Mouse (Mus musculus) lung, adult 2 months (tissue): Measurements from ENCODE around the gene Ercc6l2. TPM values are rescaled to one million over a fixed set of nuclear protein-coding genes. Genes with fewer than 3 reads are reported as not detected.

ENCODE experiments used
- DNase-seq: peaks from one replicate; pipeline ENCODE4 v3.0.0; 2022
- H3K4me1 ChIP-seq: fragments of 200-500 bp; 2 replicates; pipeline ENCODE4 v1.6.1; 2011; ENCODE audit warnings: low read length; ENCODE audit not compliant: control insufficient read depth, insufficient read depth
- H3K4me3 ChIP-seq: fragments of 200-500 bp; replicated peaks from 2 replicates; pipeline ENCODE3; 2011; ENCODE audit warnings: low read depth, mild to moderate bottlenecking, control low read depth, low read length; ENCODE audit errors: extremely low read depth
- CTCF ChIP-seq: fragments of 200-500 bp; IDR thresholded peaks from 2 replicates; pipeline ENCODE4 v1.5.1; 2011; ENCODE audit warnings: mild to moderate bottlenecking, low read length, control low read depth; ENCODE audit not compliant: insufficient read depth
- POLR2A ChIP-seq: fragments of 200-500 bp; IDR thresholded peaks from 2 replicates; pipeline ENCODE4 v1.6.1; 2011; ENCODE audit warnings: low read depth, mild to moderate bottlenecking, control low read depth, low read length, borderline replicate concordance; ENCODE audit errors: extremely low read depth
- WGBS: fragments of 180-500 bp; shearing (Covaris S2); methylation state at CpG from one replicate; pipeline ENCODE4 v1.1.7; 2018; 5-methylcytosine and 5-hydroxymethylcytosine counted together
- polyA plus RNA-seq: library from polyadenylated mRNA; depleted of rRNA; stranded (reverse); fragments of >200 nt; gene quantifications from 2 replicates; pipeline ENCODE4 v1.2.3, GENCODE M21; 2012

Gene Ercc6l2
- polyA plus RNA-seq, 1 experiment = 4.2 TPM

DNA sequence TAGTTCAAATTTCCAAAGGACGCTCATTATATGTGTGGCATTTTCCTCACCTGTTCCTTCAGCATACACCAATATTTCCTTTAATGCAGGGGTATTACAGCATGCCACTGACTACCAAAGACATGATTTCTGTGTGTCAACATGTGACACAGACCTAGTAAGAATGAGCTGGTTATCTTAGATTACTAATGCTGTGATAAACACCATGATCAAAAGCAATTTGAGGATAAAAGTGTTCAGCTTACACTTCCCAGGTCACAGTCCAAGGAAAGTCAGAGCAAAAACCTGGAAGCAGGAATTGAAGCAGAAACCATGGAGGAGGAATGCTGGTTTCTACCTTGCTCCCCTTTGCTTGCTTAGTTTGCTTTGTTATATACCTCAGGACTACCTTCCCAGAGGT is 13.8 kb upstream of the Ercc6l2 start:
- no peak for DNase-seq
- Histone ChIP-seq H3K4me3 (no peak overlapping the region), H3K4me1 (no peaks in the 10 kb centered on the region)
- TF ChIP-seq CTCF (no peak), POLR2A (no peak)
- 92% methylated on average over 1 of the region's 1 CpGs for WGBS

DNA sequence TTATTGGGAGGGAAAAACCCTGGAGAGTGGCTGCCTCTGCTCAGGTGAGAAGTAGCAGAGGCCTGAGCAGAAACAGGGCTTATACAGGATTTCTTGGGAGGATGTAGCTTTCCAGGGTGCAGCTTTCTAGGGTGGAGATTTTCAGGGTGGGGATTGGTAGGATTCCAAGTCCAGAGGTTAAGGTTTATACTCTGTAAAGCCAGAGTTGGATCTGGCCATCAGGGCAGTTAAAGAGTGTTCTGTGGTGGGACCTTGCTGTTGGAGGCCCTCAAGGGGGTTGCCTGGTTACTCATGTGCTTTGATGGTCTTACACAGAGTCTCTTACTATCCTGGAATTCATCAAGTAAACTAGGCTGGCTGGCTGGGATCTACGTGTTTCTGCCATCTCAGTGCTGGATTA is 7.8 kb upstream of the Ercc6l2 start:
- DNase-seq = no peak
- no peaks in the 10 kb centered on the region for H3K4me1 ChIP-seq
- TF ChIP-seq POLR2A = no peak
- no peak for TF ChIP-seq CTCF
- H3K4me3 ChIP-seq = no peak overlapping the region
- WGBS = 68% methylated on average over 1 of the region's 1 CpGs

DNA sequence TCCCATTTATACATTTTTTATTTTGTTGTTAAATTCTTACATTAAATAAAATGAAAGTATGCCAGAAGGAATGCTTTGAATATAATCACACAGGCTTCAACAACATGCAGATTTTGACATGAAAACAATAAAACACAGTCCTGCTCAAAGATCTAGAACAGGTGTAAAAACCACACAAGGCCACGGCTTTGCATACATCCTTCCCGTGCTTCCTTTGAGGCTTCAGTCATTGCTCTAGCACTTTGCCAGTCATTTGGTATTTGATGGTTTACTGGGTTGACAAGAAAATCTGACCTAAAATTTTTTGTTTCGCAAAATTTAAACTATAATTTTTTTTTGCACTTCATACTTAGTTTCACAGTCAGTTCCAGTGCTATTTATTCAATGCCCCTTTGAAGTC is 7.1 kb upstream of the Ercc6l2 start:
- WGBS = 77% methylated on average over 3 of the region's 3 CpGs
- Histone ChIP-seq H3K4me3 (no peak overlapping the region), H3K4me1 (no peaks in the 10 kb centered on the region)
- TF ChIP-seq POLR2A (no peak), CTCF (no peak)
- DNase-seq = no peak

DNA sequence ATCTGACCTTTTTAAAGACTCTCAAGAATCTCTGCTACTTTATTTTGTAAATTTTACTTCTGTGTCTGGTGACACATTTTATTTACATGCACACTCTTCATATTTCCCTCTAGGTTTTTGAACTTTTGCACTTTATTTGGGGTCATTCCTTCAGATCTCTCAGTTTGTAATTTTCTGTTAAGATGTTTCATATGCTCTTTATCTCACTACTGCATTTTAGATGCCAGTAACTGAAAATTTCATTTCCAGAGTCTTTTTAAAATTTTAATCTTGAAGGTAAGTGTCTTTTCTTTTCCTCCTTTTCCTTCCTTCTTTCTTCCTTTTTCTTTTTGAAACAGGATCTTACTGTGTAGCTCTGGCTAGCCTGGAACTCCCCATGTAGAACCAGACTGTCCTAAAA is 3.6 kb upstream of the Ercc6l2 start:
- DNase-seq = no peak
- H3K4me1 ChIP-seq = peaks cover 5% of the 10 kb centered on the region

DNA sequence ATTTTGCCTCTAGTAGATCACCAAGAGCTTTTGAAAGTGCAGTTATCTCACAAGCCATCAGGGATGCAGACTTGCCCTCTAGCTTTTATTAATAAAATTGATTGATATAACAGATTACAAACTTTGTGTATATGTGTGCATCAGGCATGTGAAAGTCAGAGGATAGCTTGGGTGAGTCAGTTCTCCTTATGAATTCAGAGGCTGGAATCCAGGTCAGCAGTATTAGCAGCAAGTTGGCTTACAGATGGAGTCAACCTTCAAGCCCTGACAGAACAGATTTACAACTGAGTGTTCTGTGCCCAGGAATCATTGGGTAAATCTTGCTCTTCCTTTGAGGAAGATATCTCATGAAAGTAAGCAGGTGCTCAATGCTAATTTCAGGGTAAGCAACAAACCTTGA is 891 bp downstream of the Ercc6l2 start:
- peak overlapping the region; percentile 72 for H3K4me3 ChIP-seq
- TF ChIP-seq CTCF (no peak), POLR2A (no peak)

More for the DNA sequence above, 3.6 kb upstream of the Ercc6l2 start:
- TF ChIP-seq POLR2A (no peak), CTCF (no peak)
- H3K4me3 ChIP-seq = no peak overlapping the region

DNA sequence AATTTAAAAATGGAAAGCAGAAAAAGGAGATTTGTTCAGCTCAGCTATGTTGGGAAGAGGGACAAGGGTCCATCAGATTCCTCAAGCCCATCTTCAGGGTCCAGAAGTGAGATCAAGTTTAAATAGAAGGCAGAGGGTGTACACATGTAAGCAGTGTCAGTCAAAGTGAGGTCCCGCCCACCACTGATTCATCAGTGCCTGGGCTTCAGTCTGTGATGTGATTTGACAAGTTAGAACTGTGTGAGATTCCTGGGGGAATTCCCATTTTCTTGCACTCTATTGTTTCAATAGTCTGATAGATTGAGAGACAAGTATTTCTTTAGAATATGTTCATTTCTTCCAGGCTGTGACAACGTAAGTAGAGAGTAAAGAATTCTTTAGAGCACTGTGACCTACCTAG is 30.7 kb downstream of the Ercc6l2 start:
- Histone ChIP-seq H3K4me1 (no peaks in the 10 kb centered on the region), H3K4me3 (no peak overlapping the region)
- DNase-seq = no peak
- TF ChIP-seq POLR2A (no peak), CTCF (no peak)
- WGBS = 89% methylated on average over 2 of the region's 2 CpGs

More for the DNA sequence above, 891 bp downstream of the Ercc6l2 start:
- no peak for DNase-seq
- peaks cover 5% of the 10 kb centered on the region for H3K4me1 ChIP-seq

DNA sequence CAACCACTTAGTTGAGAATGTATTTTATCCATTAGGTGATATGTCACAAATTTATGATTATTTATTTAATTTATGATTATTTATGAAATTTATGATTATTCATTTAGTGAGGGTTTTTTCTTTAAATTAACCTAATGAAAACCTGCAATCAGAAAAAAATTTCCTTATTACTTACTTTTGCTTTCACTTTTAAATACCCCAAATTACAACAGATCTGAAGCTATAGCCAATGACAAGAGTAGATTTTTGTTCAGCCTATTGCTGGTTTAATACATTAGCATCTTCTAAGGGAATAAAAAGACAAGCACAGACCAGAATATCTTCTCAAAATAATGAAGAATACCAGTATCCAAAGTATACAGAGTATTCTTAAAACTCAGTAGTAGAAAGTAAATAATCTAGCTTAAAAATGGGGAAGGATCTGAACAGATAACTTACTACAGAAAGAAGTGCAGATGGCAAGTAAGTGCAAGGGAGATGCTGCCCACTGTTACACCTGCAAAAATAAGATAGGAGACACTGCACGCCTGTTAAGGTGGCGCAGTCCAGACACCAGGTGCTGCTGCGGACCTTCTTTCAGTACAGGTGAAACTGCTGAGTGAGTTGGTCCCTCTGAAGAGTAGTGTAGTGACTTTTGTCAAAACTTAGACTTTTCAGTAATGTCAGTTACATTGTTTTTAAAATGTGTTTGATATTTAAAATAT is 35.4 kb downstream of the Ercc6l2 start:
- Histone ChIP-seq H3K4me1 (no peaks in the 10 kb centered on the region), H3K4me3 (no peak overlapping the region)
- TF ChIP-seq POLR2A = no peak
- no peak for TF ChIP-seq CTCF
- 91% methylated on average over 3 of the region's 3 CpGs for WGBS
- DNase-seq = no peak

DNA sequence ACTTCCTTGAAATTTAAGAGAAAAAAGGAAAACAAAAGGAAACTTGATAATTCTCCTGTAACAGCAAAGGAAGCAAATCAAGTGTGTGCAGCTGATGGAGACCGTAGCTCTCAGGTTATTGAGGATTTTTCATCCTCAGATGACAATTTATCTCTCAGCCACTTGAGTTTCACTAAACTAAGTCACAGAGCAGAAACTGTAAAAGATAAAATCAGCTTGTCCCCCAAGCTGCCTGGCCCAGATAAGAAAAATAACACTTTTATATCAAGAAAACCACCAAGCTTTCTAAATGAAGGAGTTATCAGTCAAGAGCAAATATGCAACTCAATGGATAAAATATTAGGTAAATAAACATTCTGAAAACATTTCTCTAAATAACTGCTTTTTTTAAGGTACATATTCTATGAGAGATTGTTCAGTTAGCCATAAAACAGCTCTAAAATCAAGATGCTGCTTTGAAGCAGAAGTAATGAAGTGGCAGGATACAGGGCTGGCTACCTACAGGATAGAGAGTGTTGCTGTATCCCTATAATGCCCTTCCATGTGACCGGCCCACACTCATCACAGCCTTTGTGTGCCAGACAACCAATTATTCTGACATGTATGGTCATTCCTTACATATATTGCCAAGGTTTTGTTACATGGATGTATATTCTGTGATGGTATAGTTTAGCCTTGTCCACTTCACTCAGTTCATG is 57.7 kb downstream of the Ercc6l2 start:
- H3K4me1 ChIP-seq = no peaks in the 10 kb centered on the region
- no peak for TF ChIP-seq CTCF
- no peak for TF ChIP-seq POLR2A
- H3K4me3 ChIP-seq = no peak overlapping the region
- 90% methylated on average over 2 of the region's 2 CpGs for WGBS
- DNase-seq = no peak

DNA sequence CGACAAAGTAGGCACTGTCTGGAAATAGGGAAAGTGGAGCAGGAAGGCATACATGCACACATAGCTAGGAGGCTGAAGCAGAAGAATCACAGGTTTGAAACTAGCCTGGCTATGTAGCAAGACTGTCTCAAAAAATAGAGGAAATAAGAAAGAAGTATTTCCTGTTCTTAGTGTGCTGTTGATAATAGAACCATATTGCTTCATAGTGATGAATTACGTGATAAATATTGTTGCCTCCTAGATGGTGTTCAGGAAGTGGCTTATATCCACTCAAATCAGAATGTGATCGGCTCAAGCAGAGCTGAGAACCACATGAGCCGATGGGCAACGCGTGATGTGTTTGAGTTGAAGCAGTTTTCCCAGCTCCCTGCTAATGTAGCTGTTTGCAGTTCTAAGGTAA is 62.1 kb downstream of the Ercc6l2 start:
- Histone ChIP-seq H3K4me1 (no peaks in the 10 kb centered on the region), H3K4me3 (no peak overlapping the region)
- no peak for DNase-seq
- WGBS = 70% methylated on average over 6 of the region's 6 CpGs
- no peak for TF ChIP-seq POLR2A
- no peak for TF ChIP-seq CTCF

DNA sequence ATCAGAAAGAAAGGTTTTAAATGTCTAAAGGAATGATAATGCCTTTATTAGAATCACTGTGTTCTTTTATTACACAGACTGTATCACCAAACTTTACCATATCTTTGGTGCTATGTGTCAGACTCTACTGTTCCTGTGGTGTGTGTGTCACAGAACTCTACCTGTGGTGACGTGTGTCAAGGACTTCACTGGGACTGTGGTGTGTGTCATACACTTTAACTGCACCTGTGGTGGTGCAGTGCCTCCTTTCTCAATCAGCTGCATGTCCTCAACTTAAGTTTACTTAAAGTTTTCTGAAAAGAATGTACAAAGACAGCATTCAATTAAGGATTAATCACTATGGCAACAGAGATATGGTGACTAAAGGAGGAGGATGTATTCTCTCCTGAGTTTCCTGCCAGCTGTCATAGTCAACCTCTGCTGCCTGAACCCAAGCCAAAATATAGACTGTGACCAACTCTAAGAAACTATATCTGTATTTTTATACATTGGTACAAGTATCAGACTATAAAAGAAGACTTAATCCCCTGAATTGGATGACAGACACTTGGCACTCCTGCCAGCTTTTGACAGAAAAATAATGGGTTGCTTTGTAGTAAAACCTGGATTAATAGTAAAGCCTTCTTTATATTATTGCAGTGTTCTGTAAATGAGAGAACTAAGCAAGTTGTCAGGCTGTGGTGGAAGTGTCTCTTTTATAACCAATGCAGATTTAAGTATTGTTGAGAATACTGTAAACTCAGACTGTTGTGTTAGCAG is 64.2 kb downstream of the Ercc6l2 start:
- DNase-seq = no peak
- 74% methylated on average over 1 of the region's 1 CpGs for WGBS
- Histone ChIP-seq H3K4me1 (no peaks in the 10 kb centered on the region), H3K4me3 (no peak overlapping the region)
- no peak for TF ChIP-seq POLR2A
- TF ChIP-seq CTCF = no peak

DNA sequence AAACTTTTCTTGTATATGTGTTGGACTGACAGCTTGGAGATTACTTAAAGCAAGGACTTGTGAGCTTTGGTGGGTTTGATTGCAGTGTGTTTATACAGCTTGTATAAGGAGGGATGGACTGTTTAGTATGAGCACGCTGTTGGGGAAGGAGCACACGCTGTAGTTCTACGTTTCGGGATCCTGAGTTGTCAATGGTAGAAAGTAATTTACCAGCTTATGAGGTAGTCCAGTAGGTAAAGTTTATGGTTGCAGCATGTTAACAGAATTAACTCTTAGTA is 64.8 kb downstream of the Ercc6l2 start:
- Histone ChIP-seq H3K4me3 (no peak overlapping the region), H3K4me1 (no peaks in the 10 kb centered on the region)
- TF ChIP-seq CTCF (no peak), POLR2A (no peak)
- no peak for DNase-seq
- WGBS = 78% methylated on average over 4 of the region's 4 CpGs
